ENCODE assay signal across 25 mouse cellular contexts in the genomic region with DNA sequence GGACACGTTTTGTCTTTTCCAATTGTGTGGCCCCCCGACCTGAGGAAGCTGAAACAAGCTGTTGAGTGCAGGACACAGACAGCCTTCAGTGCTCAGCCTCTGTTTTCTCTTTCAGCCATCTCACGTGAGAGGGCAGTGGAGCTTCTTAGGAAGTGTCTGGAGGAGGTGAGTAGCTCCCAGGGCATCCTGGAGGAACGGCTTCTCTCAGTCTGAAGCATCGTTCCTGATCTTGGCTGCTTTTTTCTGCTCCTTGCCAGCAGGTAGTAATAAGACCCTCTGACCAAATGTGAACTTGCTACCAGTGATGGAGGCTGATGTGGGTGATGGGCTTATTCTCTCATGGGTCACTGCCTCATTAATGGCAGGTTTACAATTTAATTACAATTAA. TPM values are rescaled to one million over a fixed set of nuclear protein-coding genes. Genes with fewer than 3 reads are reported as not detected.
DNase-seq lines count a peak whose midpoint lies in the region; ATAC-seq lines count a peak whose summit lies in the region.
"Had no signal": no experiment of that assay in that cellular context is flagged by ENCODE, and none has a peak within 500 bp of the region (broad histone marks: within the 10 kb centered on the region; RNA-seq: fewer than 3 reads in every experiment).

No protein-coding gene starts in this region.

- 0 out of 2 replicates have a peak overlapping the region, but pooled peaks have one; percentile 0 for H3K4me3 ChIP-seq in midbrain, embryonic 10.5 days
- no peak overlapping the region for H3K4me3 ChIP-seq in midbrain, embryonic 16.5 days (ENCODE audit: low read depth, low read length)
- no peak overlapping the region for H3K4me3 ChIP-seq in neural tube, embryonic 13.5 days
- no peak overlapping the region for H3K4me3 ChIP-seq in neural tube, embryonic 15.5 days (replicated peaks)
- no peak overlapping the region for H3K4me3 ChIP-seq in heart, embryonic 11.5 days (ENCODE audit: low read depth, low read length)
- H3K4me3 ChIP-seq: embryonic facial prominence, embryonic 12.5 days; gastrocnemius, adult 2 months; heart, embryonic 10.5 days; heart, embryonic 15.5 days had no signal

- no peak overlapping the region for H3K9ac ChIP-seq in midbrain, embryonic 16.5 days (ENCODE audit: low read depth, low read length)
- no peak overlapping the region for H3K9ac ChIP-seq in neural tube, embryonic 13.5 days
- H3K9ac ChIP-seq in neural tube, embryonic 15.5 days (replicated peaks): no peak overlapping the region
- H3K9ac ChIP-seq in heart, embryonic 11.5 days (ENCODE audit: low read depth, low read length): no peak overlapping the region
- H3K9ac ChIP-seq: embryonic facial prominence, embryonic 12.5 days; heart, embryonic 15.5 days had no signal

- H3K27ac ChIP-seq in midbrain, embryonic 10.5 days (replicated peaks): peak overlapping the region; percentile 43; the same call in 1 of the 2 replicates
- H3K27ac ChIP-seq in midbrain, embryonic 16.5 days (ENCODE audit: low read length): no peak overlapping the region
- peak overlapping the region; percentile 6; the same call in 1 of the 2 replicates for H3K27ac ChIP-seq in neural tube, embryonic 13.5 days (replicated peaks)
- H3K27ac ChIP-seq in neural tube, embryonic 15.5 days (replicated peaks): no peak overlapping the region
- H3K27ac ChIP-seq in heart, embryonic 11.5 days (ENCODE audit: low read depth, low read length): no peak overlapping the region
- H3K27ac ChIP-seq: embryonic facial prominence, embryonic 12.5 days; gastrocnemius, adult 2 months; heart, embryonic 10.5 days; heart, embryonic 15.5 days had no signal

- H3K27me3 ChIP-seq in midbrain, embryonic 10.5 days (ENCODE audit: low read depth, poor library complexity, severe bottlenecking): no peaks in the 10 kb centered on the region
- no peaks in the 10 kb centered on the region for H3K27me3 ChIP-seq in midbrain, embryonic 16.5 days (ENCODE audit: control insufficient read depth, insufficient read depth, low read depth, low read length)
- H3K27me3 ChIP-seq in neural tube, embryonic 13.5 days: no peaks in the 10 kb centered on the region
- H3K27me3 ChIP-seq in neural tube, embryonic 15.5 days (replicated peaks): no peaks in the 10 kb centered on the region
- H3K27me3 ChIP-seq in heart, embryonic 11.5 days (ENCODE audit: control insufficient read depth, insufficient read depth, low read length): no peaks in the 10 kb centered on the region
- H3K27me3 ChIP-seq: embryonic facial prominence, embryonic 12.5 days; heart, embryonic 15.5 days had no signal

- H3K9me3 ChIP-seq in midbrain, embryonic 10.5 days (replicated peaks): no peaks in the 10 kb centered on the region
- H3K9me3 ChIP-seq in midbrain, embryonic 16.5 days (replicated peaks; ENCODE audit: control insufficient read depth, low read length, poor library complexity, severe bottlenecking): no peaks in the 10 kb centered on the region
- no peaks in the 10 kb centered on the region for H3K9me3 ChIP-seq in neural tube, embryonic 13.5 days
- no peaks in the 10 kb centered on the region for H3K9me3 ChIP-seq in neural tube, embryonic 15.5 days (replicated peaks)
- H3K9me3 ChIP-seq in heart, embryonic 11.5 days (replicated peaks; ENCODE audit: control insufficient read depth, low read length): no peaks in the 10 kb centered on the region
- H3K9me3 ChIP-seq: embryonic facial prominence, embryonic 12.5 days; heart, embryonic 10.5 days; heart, embryonic 15.5 days had no signal

- 60% methylated on average over 5 of the region's 5 CpGs for WGBS in midbrain, embryonic 10.5 days
- 48% methylated on average over 5 of the region's 5 CpGs for WGBS in midbrain, embryonic 16.5 days
- 24% methylated on average over 5 of the region's 5 CpGs for WGBS in neural tube, embryonic 13.5 days
- 22% methylated on average over 5 of the region's 5 CpGs for WGBS in neural tube, embryonic 15.5 days
- WGBS in heart, embryonic 11.5 days (ENCODE audit: insufficient replicate concordance): 86% methylated on average over 5 of the region's 5 CpGs

- H3K36me3 ChIP-seq in midbrain, embryonic 10.5 days: peaks cover 86% of the 10 kb centered on the region
- H3K36me3 ChIP-seq in midbrain, embryonic 16.5 days (ENCODE audit: control insufficient read depth, insufficient read depth, low read length): peaks cover 28% of the 10 kb centered on the region
- H3K36me3 ChIP-seq in neural tube, embryonic 13.5 days: peaks cover 71% of the 10 kb centered on the region
- H3K36me3 ChIP-seq in neural tube, embryonic 15.5 days: peaks cover 74% of the 10 kb centered on the region
- peaks cover 19% of the 10 kb centered on the region for H3K36me3 ChIP-seq in heart, embryonic 11.5 days (ENCODE audit: control insufficient read depth, insufficient read depth, low read length)

- H3K4me1 ChIP-seq in midbrain, embryonic 10.5 days: peaks cover 38% of the 10 kb centered on the region
- no peaks in the 10 kb centered on the region for H3K4me1 ChIP-seq in midbrain, embryonic 16.5 days (ENCODE audit: control insufficient read depth, insufficient read depth, low read length)
- peaks cover 24% of the 10 kb centered on the region for H3K4me1 ChIP-seq in neural tube, embryonic 13.5 days (replicated peaks)
- no peaks in the 10 kb centered on the region for H3K4me1 ChIP-seq in neural tube, embryonic 15.5 days
- no peaks in the 10 kb centered on the region for H3K4me1 ChIP-seq in heart, embryonic 11.5 days (ENCODE audit: control insufficient read depth, insufficient read depth, low read length)
- H3K4me1 ChIP-seq: embryonic facial prominence, embryonic 12.5 days; heart, embryonic 10.5 days; heart, embryonic 15.5 days had no signal

- ATAC-seq in midbrain, embryonic 16.5 days: no peak
- no peak; the same call in 1 of the 2 replicates for ATAC-seq in neural tube, embryonic 13.5 days (ENCODE audit: low read depth)
- ATAC-seq in neural tube, embryonic 15.5 days (ENCODE audit: low FRiP score): no peak
- no peak for ATAC-seq in heart, embryonic 11.5 days (replicated peaks; ENCODE audit: insufficient number of reproducible peaks, low FRiP score, low TSS enrichment)
- ATAC-seq: forebrain, embryonic 14.5 days; intestine, embryonic 16.5 days had no signal

- H3K4me2 ChIP-seq in midbrain, embryonic 16.5 days (ENCODE audit: low read length): no peak overlapping the region
- no peak overlapping the region for H3K4me2 ChIP-seq in neural tube, embryonic 13.5 days
- H3K4me2 ChIP-seq in neural tube, embryonic 15.5 days: no peak overlapping the region
- H3K4me2 ChIP-seq in heart, embryonic 11.5 days: no peak overlapping the region
- H3K4me2 ChIP-seq: embryonic facial prominence, embryonic 12.5 days; heart, embryonic 15.5 days had no signal

- DNase-seq in heart, adult 11 months: peak; percentile 55
- no peak for DNase-seq in heart, adult 18-20 months
- no peak for DNase-seq in midbrain, embryonic 10.5 days (ENCODE audit: low spot score)
- no peak for DNase-seq in cerebellum, postnatal 4 days (ENCODE audit: low spot score in 2 of 2)
- DNase-seq: adrenal gland, postnatal 10 days; cerebellum, adult 11 months; cerebellum, adult 8-10 months; cerebellum, postnatal 36 days; gastrocnemius, adult 2 months; gastrocnemius, postnatal 25 days; heart, postnatal 14 days had no signal

RNA-seq across cellular contexts. Expression of a gene that starts 28.6 kb away (rescaled TPM):
- total RNA-seq in heart, adult 18-20 months (2021): not detected
- 0.25 and 0.65 TPM in 2 replicates for polyA plus RNA-seq in midbrain, embryonic 10.5 days (2016; fragmentation: Nextera tagmentation; extraction: Ambion mirVana)
- 0.09 and 0.22 TPM in 2 replicates for polyA plus RNA-seq in midbrain, embryonic 16.5 days (2015; fragmentation: Nextera tagmentation; extraction: Ambion mirVana)
- polyA plus RNA-seq in neural tube, embryonic 13.5 days (2015; fragmentation: Nextera tagmentation; extraction: Ambion mirVana): 0.18 TPM in 1 of 2 replicates, not detected in the other
- polyA plus RNA-seq in neural tube, embryonic 15.5 days (2015; fragmentation: Nextera tagmentation; extraction: Ambion mirVana): 0.06 TPM in 1 of 2 replicates, not detected in the other
- polyA plus RNA-seq in heart, embryonic 11.5 days (2014; fragmentation: Nextera tagmentation; extraction: Ambion mirVana): not detected in 2 replicates
- total RNA-seq: adrenal gland, postnatal 10 days; adrenal gland, postnatal 4 days; gastrocnemius, adult 2 months; gastrocnemius, postnatal 25 days; granulocyte monocyte progenitor cell, adult 5-6 weeks; heart, postnatal 14 days; hematopoietic stem cell, adult 5-6 weeks; MEL had no signal
- polyA plus RNA-seq: C2C12; embryonic facial prominence, embryonic 12.5 days; heart, embryonic 10.5 days; heart, embryonic 15.5 days; intestine, embryonic 16.5 days had no signal

RNA-seq across cellular contexts. Expression of a gene that starts 30.0 kb away (rescaled TPM):
- total RNA-seq in heart, adult 18-20 months (2021): 100 to 1,000 TPM; 123 to 131 TPM
- 591 and 610 TPM in 2 replicates for polyA plus RNA-seq in midbrain, embryonic 10.5 days (2016; fragmentation: Nextera tagmentation; extraction: Ambion mirVana)
- polyA plus RNA-seq in midbrain, embryonic 16.5 days (2015; fragmentation: Nextera tagmentation; extraction: Ambion mirVana): 393 and 408 TPM in 2 replicates
- 464 and 490 TPM in 2 replicates for polyA plus RNA-seq in neural tube, embryonic 13.5 days (2015; fragmentation: Nextera tagmentation; extraction: Ambion mirVana)
- 419 and 433 TPM in 2 replicates for polyA plus RNA-seq in neural tube, embryonic 15.5 days (2015; fragmentation: Nextera tagmentation; extraction: Ambion mirVana)
- polyA plus RNA-seq in heart, embryonic 11.5 days (2014; fragmentation: Nextera tagmentation; extraction: Ambion mirVana): 411 and 434 TPM in 2 replicates

RNA-seq across cellular contexts. Expression of a gene that starts 45.8 kb away (rescaled TPM):
- total RNA-seq in heart, adult 18-20 months (2021): 10 to 100 TPM; 15.8 to 17.1 TPM
- polyA plus RNA-seq in midbrain, embryonic 10.5 days (2016; fragmentation: Nextera tagmentation; extraction: Ambion mirVana): 33.5 and 38.1 TPM in 2 replicates
- polyA plus RNA-seq in midbrain, embryonic 16.5 days (2015; fragmentation: Nextera tagmentation; extraction: Ambion mirVana): 134 and 161 TPM in 2 replicates
- polyA plus RNA-seq in neural tube, embryonic 13.5 days (2015; fragmentation: Nextera tagmentation; extraction: Ambion mirVana): 85.3 and 86.7 TPM in 2 replicates
- polyA plus RNA-seq in neural tube, embryonic 15.5 days (2015; fragmentation: Nextera tagmentation; extraction: Ambion mirVana): 146 and 156 TPM in 2 replicates
- polyA plus RNA-seq in heart, embryonic 11.5 days (2014; fragmentation: Nextera tagmentation; extraction: Ambion mirVana): 19.3 and 20.4 TPM in 2 replicates

RNA-seq across cellular contexts. Expression of a gene that starts 45.9 kb away (rescaled TPM):
- 10 to 100 TPM; 30.9 to 32.1 TPM for total RNA-seq in heart, adult 18-20 months (2021)
- polyA plus RNA-seq in midbrain, embryonic 10.5 days (2016; fragmentation: Nextera tagmentation; extraction: Ambion mirVana): 24.4 and 27.8 TPM in 2 replicates
- 36.5 and 42.8 TPM in 2 replicates for polyA plus RNA-seq in midbrain, embryonic 16.5 days (2015; fragmentation: Nextera tagmentation; extraction: Ambion mirVana)
- 38.3 and 41.3 TPM in 2 replicates for polyA plus RNA-seq in neural tube, embryonic 13.5 days (2015; fragmentation: Nextera tagmentation; extraction: Ambion mirVana)
- polyA plus RNA-seq in neural tube, embryonic 15.5 days (2015; fragmentation: Nextera tagmentation; extraction: Ambion mirVana): 33.5 and 41.7 TPM in 2 replicates
- 20.7 and 24.2 TPM in 2 replicates for polyA plus RNA-seq in heart, embryonic 11.5 days (2014; fragmentation: Nextera tagmentation; extraction: Ambion mirVana)

Comparison
In these comparisons a context has a peak if more than half of its experiments do, and no peak if none do; other contexts are left out.
1. H3K27ac ChIP-seq: peak in midbrain, embryonic 10.5 days (single experiment) and neural tube, embryonic 13.5 days (single experiment); none in midbrain, embryonic 16.5 days (single experiment), neural tube, embryonic 15.5 days (single experiment) and heart, embryonic 11.5 days (single experiment).